Mouse (Mus musculus) liver, embryonic 12.5 days (tissue): Measurements from ENCODE around the gene Glul. TPM values are rescaled to one million over a fixed set of nuclear protein-coding genes. Genes with fewer than 3 reads are reported as not detected.
A peak's percentile ranks its signal among the peaks of the same experiment; 100 is the strongest.

Experiments
- ATAC-seq: fragments of 200-750 bp; cut with Nextera tagmentation; 2 replicates; pipeline ENCODE4 v1.8.0; 2017; ENCODE audit warnings: moderate number of reproducible peaks, mild to moderate bottlenecking, moderate library complexity
- H3K27ac ChIP-seq: fragments of 300-500 bp; sonication (generic); 2 replicates; pipeline ENCODE4 v1.5.1; 2016; ENCODE audit warnings: mild to moderate bottlenecking
- H3K27me3 ChIP-seq: fragments of 300-500 bp; sonication (generic); replicated peaks from 2 replicates; pipeline ENCODE4 v1.6.1; 2016; ENCODE audit warnings: mild to moderate bottlenecking, moderate library complexity
- H3K36me3 ChIP-seq: fragments of 300-500 bp; sonication (generic); 2 replicates; pipeline ENCODE4 v1.6.1; 2016; ENCODE audit warnings: mild to moderate bottlenecking, moderate library complexity
- H3K4me1 ChIP-seq: fragments of 300-500 bp; sonication (generic); 2 replicates; pipeline ENCODE4 v1.6.1; 2016
- H3K4me2 ChIP-seq: fragments of 300-500 bp; sonication (generic); 2 replicates; pipeline ENCODE4 v1.6.1; 2016; ENCODE audit warnings: mild to moderate bottlenecking, moderate library complexity
- H3K4me3 ChIP-seq: fragments of 300-500 bp; sonication (generic); 2 replicates; pipeline ENCODE4 v1.5.1; 2016; ENCODE audit warnings: mild to moderate bottlenecking, moderate library complexity
- H3K9ac ChIP-seq: fragments of 300-500 bp; sonication (generic); 2 replicates; pipeline ENCODE4 v1.6.1; 2016; ENCODE audit warnings: mild to moderate bottlenecking, moderate library complexity
- H3K9me3 ChIP-seq: fragments of 300-500 bp; sonication (generic); replicated peaks from 2 replicates; pipeline ENCODE4 v1.6.1; 2016; ENCODE audit warnings: mild to moderate bottlenecking, moderate library complexity
- whole genome bisulfite sequencing: fragments of 180-500 bp; shearing (Covaris S2); methylation state at CpG from one replicate; pipeline ENCODE4 v1.1.7; 2016; ENCODE audit not compliant: insufficient replicate concordance; 5-methylcytosine and 5-hydroxymethylcytosine counted together
- polyA plus RNA-seq: library from polyadenylated mRNA; unstranded; fragments of >200 nt; fragmentation: Nextera tagmentation; extraction: Ambion mirVana; gene quantifications from 2 replicates; pipeline ENCODE4 v1.2.1, GENCODE M21; 2016

Glul gene
- polyA plus RNA-seq, 1 experiment from 2014 or later = 107 TPM

DNA sequence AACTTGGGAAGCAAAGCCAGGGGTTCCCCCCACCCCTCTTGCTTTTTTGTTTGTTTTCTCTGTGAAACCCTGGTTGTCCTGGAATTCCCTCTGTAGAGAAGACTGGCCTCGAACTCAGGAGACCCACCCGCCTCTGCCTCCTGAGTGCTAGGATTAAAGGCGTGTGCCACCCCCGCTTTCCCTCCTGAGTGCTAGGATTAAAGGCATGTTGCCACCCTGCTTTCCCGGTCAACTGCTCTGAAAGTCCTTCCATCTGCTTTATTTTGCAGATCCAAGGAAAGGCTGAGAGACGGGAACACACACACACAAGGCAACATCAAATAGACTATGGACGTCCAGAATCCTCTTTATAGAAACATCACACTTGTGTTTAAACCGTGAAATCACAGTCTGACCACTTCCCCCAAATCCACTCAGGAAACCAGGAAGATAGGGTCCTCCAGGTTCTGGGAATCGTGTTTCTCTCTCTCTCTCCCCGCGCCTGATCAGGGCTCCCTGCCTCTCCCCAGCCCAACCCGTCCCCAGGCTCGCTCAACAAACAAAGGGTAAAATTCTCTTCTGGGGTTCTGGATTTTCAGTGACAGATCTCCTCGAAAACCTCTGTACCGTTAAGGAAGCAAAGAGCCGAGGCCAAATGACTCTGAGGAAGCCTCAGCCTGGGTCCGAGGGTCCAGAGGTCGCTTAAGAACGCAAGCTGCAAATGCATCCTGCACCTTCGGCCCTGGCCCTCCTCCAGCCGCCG is 584 bp upstream of the Glul start:
- ATAC-seq = no peak
- Histone ChIP-seq H3K27me3 (0 out of 2 replicates have a peak, but pooled peaks cover 4% of the 10 kb centered on the region), H3K27ac (peak overlapping the region; percentile 99), H3K4me3 (peak overlapping the region; percentile 82), H3K9me3 (no peaks in the 10 kb centered on the region), H3K9ac (peak overlapping the region; percentile 92), H3K4me1 (peaks cover 52% of the 10 kb centered on the region), H3K4me2 (peak overlapping the region; percentile 79), H3K36me3 (peaks cover 17% of the 10 kb centered on the region)
- 20% methylated on average over 22 of the region's 22 CpGs for WGBS

DNA sequence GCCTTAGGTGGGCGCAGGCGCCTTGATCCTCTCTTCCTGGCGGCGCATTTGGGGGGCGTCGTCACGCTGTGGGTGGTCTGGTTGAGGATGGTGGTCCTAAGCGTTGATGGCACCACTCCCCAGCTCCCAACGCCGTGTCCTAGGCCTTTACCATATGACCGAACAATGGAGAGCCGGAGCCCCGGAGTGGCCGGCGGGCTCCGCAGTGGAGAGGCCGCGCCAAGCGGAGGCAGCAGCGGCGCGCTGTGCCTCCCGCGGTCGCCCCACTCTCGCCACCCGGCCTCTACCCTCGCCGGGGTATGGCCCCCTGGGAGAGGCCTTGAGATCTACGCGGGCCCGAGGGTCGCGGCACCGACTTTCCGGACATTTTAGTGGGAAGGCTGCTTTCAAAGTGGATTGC is 637 bp downstream of the Glul start:
- WGBS = under 1% methylated on average over 36 of the region's 36 CpGs
- ATAC-seq = peak; percentile 37

DNA sequence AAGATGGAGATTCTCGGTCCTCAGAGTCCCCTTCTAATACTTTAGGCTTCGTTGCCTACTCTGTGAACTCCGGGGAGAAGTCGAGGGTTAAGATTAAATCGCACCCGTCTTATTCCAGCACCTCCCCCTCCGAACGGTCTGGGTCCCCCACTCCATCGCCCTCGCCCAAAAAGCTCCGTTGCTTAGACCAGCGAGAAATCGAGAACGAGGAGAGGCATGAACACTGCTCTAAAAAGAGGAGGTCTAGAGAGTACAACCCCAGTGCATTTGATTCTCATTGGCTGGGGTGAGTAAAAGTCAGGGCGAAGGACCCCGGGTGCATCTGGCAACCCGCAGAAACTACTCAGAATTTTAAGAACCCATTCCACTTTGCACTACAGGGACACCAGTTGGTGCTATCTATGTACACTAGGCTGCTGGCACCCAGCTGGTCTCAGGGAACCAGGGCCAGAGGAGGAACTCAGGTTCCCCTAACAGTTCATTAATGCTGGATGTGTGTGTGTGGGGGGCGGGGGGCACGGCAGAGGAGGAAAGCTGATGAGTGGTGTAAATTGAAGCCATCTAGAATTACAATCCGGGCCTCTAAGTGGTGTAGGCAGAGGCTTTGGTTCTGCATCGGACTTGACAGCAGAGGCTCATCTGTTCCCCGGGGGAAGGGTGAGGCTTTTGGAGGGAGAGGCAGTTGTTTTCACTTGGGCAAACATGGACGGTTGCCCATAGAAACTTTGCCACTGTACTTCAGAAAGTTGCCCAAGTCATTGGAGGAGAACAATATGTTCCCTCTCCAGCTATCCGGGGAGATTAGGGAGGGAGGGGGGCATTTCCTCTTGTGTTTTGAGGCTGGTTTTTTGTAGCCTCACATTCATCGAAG is 1.4 kb downstream of the Glul start:
- Histone ChIP-seq H3K4me2 (peak overlapping the region; percentile 79), H3K9ac (peak overlapping the region; percentile 92), H3K9me3 (no peaks in the 10 kb centered on the region), H3K27me3 (no peaks in the 10 kb centered on the region), H3K27ac (peak overlapping the region; percentile 99), H3K4me1 (peaks cover 49% of the 10 kb centered on the region), H3K36me3 (peaks cover 36% of the 10 kb centered on the region), H3K4me3 (peak overlapping the region; percentile 82)
- ATAC-seq = no peak
- 5% methylated on average over 25 of the region's 25 CpGs for WGBS

More for the DNA sequence above, 637 bp downstream of the Glul start:
- peak overlapping the region; percentile 99 for H3K27ac ChIP-seq
- peaks cover 29% of the 10 kb centered on the region for H3K36me3 ChIP-seq
- H3K27me3 ChIP-seq = no peaks in the 10 kb centered on the region
- H3K4me3 ChIP-seq = peak overlapping the region; percentile 82
- peaks cover 49% of the 10 kb centered on the region for H3K4me1 ChIP-seq
- H3K4me2 ChIP-seq = peak overlapping the region; percentile 79
- peak overlapping the region; percentile 92 for H3K9ac ChIP-seq
- H3K9me3 ChIP-seq = no peaks in the 10 kb centered on the region

DNA sequence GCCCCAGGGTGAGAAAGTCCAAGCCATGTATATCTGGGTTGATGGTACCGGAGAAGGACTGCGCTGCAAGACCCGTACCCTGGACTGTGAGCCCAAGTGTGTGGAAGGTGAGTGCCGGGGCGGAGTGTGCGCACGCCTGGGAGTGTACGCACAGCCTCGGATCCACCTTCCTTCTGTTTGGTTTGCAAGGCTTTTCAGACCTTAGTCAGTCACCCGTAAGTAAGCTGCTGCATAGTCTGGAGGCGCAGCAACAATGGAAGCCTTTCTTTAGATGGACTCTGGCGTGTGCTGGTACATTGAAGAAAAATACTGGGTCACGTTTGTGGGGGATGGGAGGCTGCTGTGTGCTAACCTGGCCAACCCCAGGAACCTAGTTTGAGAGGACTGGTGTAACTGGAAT is 3.3 kb downstream of the Glul start:
- no peaks in the 10 kb centered on the region for H3K9me3 ChIP-seq
- no peak overlapping the region for H3K27ac ChIP-seq
- 0 out of 2 replicates have a peak overlapping the region, but pooled peaks have one; percentile 79 for H3K4me2 ChIP-seq
- H3K27me3 ChIP-seq = no peaks in the 10 kb centered on the region
- no peak overlapping the region for H3K4me3 ChIP-seq
- no peak for ATAC-seq
- no peak overlapping the region for H3K9ac ChIP-seq
- WGBS = 89% methylated on average over 13 of the region's 13 CpGs
- H3K36me3 ChIP-seq = peaks cover 56% of the 10 kb centered on the region
- H3K4me1 ChIP-seq = peaks cover 38% of the 10 kb centered on the region

DNA sequence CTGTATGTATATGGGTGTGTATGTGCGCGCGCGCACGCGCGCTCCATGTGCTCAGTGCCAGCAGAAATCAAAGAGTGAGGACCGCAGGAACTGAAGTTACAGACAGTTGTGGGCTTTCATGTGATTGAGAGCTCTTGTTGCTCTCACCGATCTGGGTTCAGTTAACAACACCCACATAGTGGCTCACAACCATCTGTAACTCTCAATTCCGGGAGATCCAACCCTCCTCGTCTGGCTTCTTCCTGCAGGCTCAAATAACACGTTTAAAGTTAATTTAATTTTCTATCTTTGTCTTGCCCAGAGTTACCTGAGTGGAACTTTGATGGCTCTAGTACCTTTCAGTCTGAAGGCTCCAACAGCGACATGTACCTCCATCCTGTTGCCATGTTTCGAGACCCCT is 4.5 kb downstream of the Glul start:
- H3K27ac ChIP-seq = no peak overlapping the region
- no peaks in the 10 kb centered on the region for H3K27me3 ChIP-seq
- peaks cover 68% of the 10 kb centered on the region for H3K36me3 ChIP-seq
- WGBS = 91% methylated on average over 14 of the region's 14 CpGs
- ATAC-seq = no peak
- H3K4me2 ChIP-seq = no peak overlapping the region
- peaks cover 31% of the 10 kb centered on the region for H3K4me1 ChIP-seq
- H3K9me3 ChIP-seq = no peaks in the 10 kb centered on the region
- no peak overlapping the region for H3K9ac ChIP-seq
- H3K4me3 ChIP-seq = no peak overlapping the region

DNA sequence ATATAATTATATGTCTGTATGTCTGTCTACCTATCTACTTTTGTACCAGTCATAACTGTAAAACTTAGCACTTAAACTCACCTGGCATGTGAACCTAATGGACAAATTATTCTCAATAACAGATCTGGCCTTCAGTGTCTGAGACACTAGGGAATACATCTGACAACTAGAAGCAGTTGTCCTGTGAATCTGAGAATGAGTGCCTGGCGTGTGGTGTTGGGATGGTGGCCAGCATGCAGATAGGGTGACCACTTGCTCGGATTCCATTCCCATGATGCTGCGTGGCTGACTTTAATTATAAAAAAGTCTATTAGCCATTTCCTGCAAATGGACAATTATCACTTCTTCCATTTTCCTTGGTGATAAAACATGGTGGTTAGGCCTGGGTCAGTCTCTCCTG is 6.1 kb downstream of the Glul start:
- Histone ChIP-seq H3K9me3 (no peaks in the 10 kb centered on the region), H3K27ac (no peak overlapping the region), H3K4me1 (peaks cover 38% of the 10 kb centered on the region), H3K4me3 (no peak overlapping the region), H3K4me2 (no peak overlapping the region), H3K9ac (no peak overlapping the region), H3K27me3 (no peaks in the 10 kb centered on the region), H3K36me3 (peaks cover 84% of the 10 kb centered on the region)
- ATAC-seq = no peak
- 88% methylated on average over 3 of the region's 3 CpGs for WGBS

DNA sequence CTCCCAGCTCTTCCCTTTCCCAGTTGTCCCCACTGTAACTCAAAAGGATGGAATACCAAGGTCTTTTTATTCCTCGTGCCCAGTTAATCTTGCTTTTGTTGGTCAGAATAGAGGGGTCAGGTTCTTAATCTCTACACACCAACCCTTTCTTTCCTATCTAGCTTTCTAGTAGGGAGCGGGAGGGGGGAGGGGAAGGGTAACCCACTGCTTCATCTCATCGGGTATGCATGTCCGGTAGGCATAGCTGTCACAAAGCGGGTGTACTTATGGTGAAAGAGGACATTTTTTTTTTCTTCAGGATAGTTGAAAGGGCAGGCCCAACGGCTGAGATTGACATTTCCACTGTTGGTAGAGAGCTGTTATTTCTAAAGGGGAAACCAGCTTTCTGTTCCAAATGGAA is 8.5 kb downstream of the Glul start:
- Histone ChIP-seq H3K4me2 (no peak overlapping the region), H3K9ac (no peak overlapping the region), H3K4me1 (peaks cover 16% of the 10 kb centered on the region), H3K4me3 (no peak overlapping the region), H3K9me3 (no peaks in the 10 kb centered on the region), H3K27ac (no peak overlapping the region), H3K27me3 (no peaks in the 10 kb centered on the region), H3K36me3 (peaks cover 79% of the 10 kb centered on the region)
- whole genome bisulfite sequencing = 81% methylated on average over 6 of the region's 6 CpGs
- ATAC-seq = no peak

DNA sequence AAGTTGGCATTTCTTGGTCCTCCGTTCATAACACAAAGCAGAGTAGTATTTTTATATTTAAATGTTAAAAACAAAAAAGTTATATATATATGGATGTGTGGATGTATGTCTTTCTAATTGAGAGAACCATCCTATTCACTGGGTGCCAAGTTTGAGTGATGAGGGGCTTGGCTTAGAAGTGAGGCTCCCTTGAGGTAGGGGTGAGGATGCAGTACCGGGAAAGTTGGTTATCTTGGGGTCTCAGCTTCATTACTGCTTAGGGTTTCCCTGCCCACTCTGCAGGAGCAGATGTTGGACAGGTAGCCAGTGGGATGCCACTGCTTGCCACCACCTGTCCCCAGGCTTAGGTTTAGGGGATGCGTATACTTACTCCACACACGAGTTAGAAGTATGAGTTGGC is 9.0 kb downstream of the Glul start:
- no peak overlapping the region for H3K4me2 ChIP-seq
- no peak overlapping the region for H3K9ac ChIP-seq
- ATAC-seq = no peak
- H3K9me3 ChIP-seq = no peaks in the 10 kb centered on the region
- H3K4me3 ChIP-seq = no peak overlapping the region
- 84% methylated on average over 4 of the region's 4 CpGs for whole genome bisulfite sequencing
- H3K4me1 ChIP-seq = peaks cover 16% of the 10 kb centered on the region
- no peaks in the 10 kb centered on the region for H3K27me3 ChIP-seq
- no peak overlapping the region for H3K27ac ChIP-seq
- H3K36me3 ChIP-seq = peaks cover 74% of the 10 kb centered on the region

DNA sequence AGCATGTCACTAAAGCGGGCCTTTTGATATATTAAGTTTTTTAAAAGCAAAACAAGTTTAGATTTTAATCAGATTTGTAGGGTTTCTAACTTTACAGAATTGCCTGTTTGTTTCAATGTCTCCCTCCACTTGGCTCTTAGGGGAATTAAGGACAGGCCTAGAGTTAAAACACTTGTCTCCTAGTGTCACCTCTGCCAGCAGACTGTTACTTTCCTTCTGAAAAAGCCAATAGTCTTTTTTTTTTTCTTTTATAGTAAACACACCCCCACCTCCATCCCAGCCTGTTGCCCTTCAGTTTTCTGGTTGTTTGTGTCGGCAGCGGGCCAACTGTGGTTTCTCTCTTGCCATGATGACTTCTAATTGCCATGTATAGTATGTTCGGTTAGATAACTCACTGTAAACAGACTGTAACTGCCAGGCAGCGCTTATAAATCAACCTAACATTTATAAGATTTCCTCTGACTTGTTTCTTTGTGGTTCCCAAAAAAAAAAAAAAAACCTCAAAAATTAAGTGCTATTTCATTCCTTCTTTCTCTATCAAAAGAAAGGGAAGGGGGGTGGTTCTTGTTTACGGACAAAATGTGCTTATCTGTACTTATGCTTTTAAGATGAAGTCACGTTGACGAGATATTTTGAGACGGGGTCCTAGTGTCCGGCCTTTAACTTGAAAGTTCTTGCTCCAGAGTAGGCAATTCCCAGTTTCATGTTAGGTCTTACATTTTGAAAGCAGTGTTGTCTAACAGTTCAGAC is 9.6 kb downstream of the Glul start:
- no peak overlapping the region for H3K9ac ChIP-seq
- H3K4me1 ChIP-seq = peaks cover 16% of the 10 kb centered on the region
- ATAC-seq = no peak
- H3K4me3 ChIP-seq = no peak overlapping the region
- WGBS = 69% methylated on average over 10 of the region's 10 CpGs
- H3K36me3 ChIP-seq = peaks cover 67% of the 10 kb centered on the region
- H3K9me3 ChIP-seq = no peaks in the 10 kb centered on the region
- H3K27me3 ChIP-seq = no peaks in the 10 kb centered on the region
- H3K27ac ChIP-seq = no peak overlapping the region
- H3K4me2 ChIP-seq = no peak overlapping the region

DNA sequence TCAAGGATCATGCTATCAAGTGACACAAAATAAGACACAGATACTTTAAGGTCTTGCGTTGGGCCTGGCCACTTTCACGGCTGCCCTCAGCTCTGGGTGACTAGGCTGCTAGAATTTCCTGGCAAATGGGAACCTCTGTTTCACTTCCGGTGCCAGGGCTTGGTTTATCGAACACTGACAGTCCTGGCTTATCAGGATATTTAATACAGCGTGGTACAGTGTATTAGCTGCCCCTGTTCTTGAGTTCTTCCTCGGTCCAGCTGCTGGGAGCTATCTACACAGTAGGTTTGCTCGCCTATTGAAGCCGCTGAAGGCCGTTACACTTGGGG is 10.2 kb downstream of the Glul start:
- no peak overlapping the region for H3K9ac ChIP-seq
- no peak overlapping the region for H3K4me2 ChIP-seq
- peak overlapping the region; percentile 36; the same call in 1 of the 2 replicates for H3K27ac ChIP-seq
- H3K4me3 ChIP-seq = no peak overlapping the region
- ATAC-seq = peak; percentile 73
- H3K4me1 ChIP-seq = peaks cover 16% of the 10 kb centered on the region
- H3K36me3 ChIP-seq = peaks cover 62% of the 10 kb centered on the region
- WGBS = 72% methylated on average over 9 of the region's 9 CpGs
- H3K9me3 ChIP-seq = no peaks in the 10 kb centered on the region
- H3K27me3 ChIP-seq = no peaks in the 10 kb centered on the region

DNA sequence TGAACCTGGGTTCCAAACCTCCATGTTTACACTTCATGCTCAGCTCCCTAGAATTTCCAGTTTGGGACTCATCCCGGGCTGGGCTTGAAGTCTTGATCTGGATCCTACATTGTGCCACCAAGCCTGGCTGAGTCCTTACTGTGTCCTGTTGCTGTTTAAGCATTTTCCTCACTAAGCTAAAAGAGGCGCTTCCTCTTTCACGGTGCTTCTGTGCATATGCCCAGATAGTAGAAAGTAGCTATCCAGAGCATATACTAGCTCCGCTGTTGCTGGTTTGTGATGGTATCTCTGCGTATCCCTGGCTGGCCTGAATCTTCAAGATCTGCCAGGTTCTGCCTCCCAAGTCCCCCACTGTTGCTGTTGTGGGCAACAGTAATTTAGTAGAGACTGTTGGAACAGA is 10.7 kb downstream of the Glul start:
- peak overlapping the region; percentile 36; the same call in 1 of the 2 replicates for H3K27ac ChIP-seq
- peaks cover 16% of the 10 kb centered on the region for H3K4me1 ChIP-seq
- no peak overlapping the region for H3K9ac ChIP-seq

More for the DNA sequence above, 10.7 kb downstream of the Glul start:
- Histone ChIP-seq H3K27me3 (no peaks in the 10 kb centered on the region), H3K9me3 (no peaks in the 10 kb centered on the region), H3K4me2 (no peak overlapping the region), H3K4me3 (no peak overlapping the region), H3K36me3 (peaks cover 57% of the 10 kb centered on the region)
- no peak for ATAC-seq
- 71% methylated on average over 5 of the region's 5 CpGs for WGBS
